19 mouse cellular contexts compared by ENCODE assay signal in genomic region chrX:157329821-157330220, GRCm38 (mm10).
DNase-seq lines count a peak whose midpoint lies in the region; ATAC-seq and TF ChIP-seq lines count a peak whose summit lies in the region.
"Had no signal": no experiment of that assay in that cellular context is flagged by ENCODE, and none has a peak within 500 bp of the region (broad histone marks: within the 10 kb centered on the region; RNA-seq: fewer than 3 reads in every experiment).

No protein-coding gene starts in this region.

- no peaks in the 10 kb centered on the region for H3K4me1 ChIP-seq in midbrain, postnatal 0 days (ENCODE audit: insufficient read depth, low read length)
- H3K4me1 ChIP-seq in midbrain, embryonic 15.5 days = no peaks in the 10 kb centered on the region
- H3K4me1 ChIP-seq: embryonic facial prominence, embryonic 12.5 days; forebrain, embryonic 12.5 days; heart, embryonic 15.5 days; hindbrain, embryonic 10.5 days; hindbrain, embryonic 15.5 days had no signal

- no peaks in the 10 kb centered on the region for H3K36me3 ChIP-seq in midbrain, postnatal 0 days (ENCODE audit: insufficient read depth, low read length)
- H3K36me3 ChIP-seq in midbrain, embryonic 15.5 days (replicated peaks) = no peaks in the 10 kb centered on the region
- H3K36me3 ChIP-seq: embryonic facial prominence, embryonic 12.5 days; forebrain, embryonic 12.5 days; heart, embryonic 15.5 days; hindbrain, embryonic 10.5 days; hindbrain, embryonic 15.5 days had no signal

- no peak for ATAC-seq in midbrain, postnatal 0 days (ENCODE audit: low FRiP score)
- ATAC-seq in midbrain, embryonic 15.5 days (replicated peaks) = no peak
- ATAC-seq: forebrain, embryonic 16.5 days; inflammation-experienced regulatory T-cells, adult 6 months had no signal

- H3K9ac ChIP-seq in midbrain, postnatal 0 days (replicated peaks; ENCODE audit: low read length, poor library complexity, severe bottlenecking) = no peak overlapping the region
- no peak overlapping the region for H3K9ac ChIP-seq in midbrain, embryonic 15.5 days
- H3K9ac ChIP-seq: embryonic facial prominence, embryonic 12.5 days; forebrain, embryonic 12.5 days; heart, embryonic 15.5 days; hindbrain, embryonic 15.5 days had no signal

- H3K9me3 ChIP-seq in midbrain, postnatal 0 days (ENCODE audit: low read length) = no peaks in the 10 kb centered on the region
- H3K9me3 ChIP-seq in midbrain, embryonic 15.5 days = no peaks in the 10 kb centered on the region
- H3K9me3 ChIP-seq: embryonic facial prominence, embryonic 12.5 days; forebrain, embryonic 12.5 days; heart, embryonic 15.5 days; hindbrain, embryonic 10.5 days; hindbrain, embryonic 15.5 days had no signal

- H3K27me3 ChIP-seq in midbrain, postnatal 0 days (ENCODE audit: insufficient read depth, low read length) = no peaks in the 10 kb centered on the region
- H3K27me3 ChIP-seq in midbrain, embryonic 15.5 days (replicated peaks) = no peaks in the 10 kb centered on the region
- H3K27me3 ChIP-seq: CH12.LX; embryonic facial prominence, embryonic 12.5 days; forebrain, embryonic 12.5 days; heart, embryonic 15.5 days; hindbrain, embryonic 15.5 days had no signal

- no peak overlapping the region for H3K4me3 ChIP-seq in midbrain, postnatal 0 days (ENCODE audit: low read depth, low read length)
- no peak overlapping the region for H3K4me3 ChIP-seq in midbrain, embryonic 15.5 days
- H3K4me3 ChIP-seq: embryonic facial prominence, embryonic 12.5 days; forebrain, embryonic 12.5 days; heart, adult 2 months; heart, embryonic 15.5 days; hindbrain, embryonic 10.5 days; hindbrain, embryonic 15.5 days had no signal

- H3K4me2 ChIP-seq in midbrain, postnatal 0 days (ENCODE audit: low read depth, low read length, poor library complexity, severe bottlenecking) = no peak overlapping the region
- H3K4me2 ChIP-seq in midbrain, embryonic 15.5 days = no peak overlapping the region
- H3K4me2 ChIP-seq: embryonic facial prominence, embryonic 12.5 days; forebrain, embryonic 12.5 days; heart, embryonic 11.5 days; heart, embryonic 15.5 days; hindbrain, embryonic 15.5 days had no signal

- WGBS in midbrain, postnatal 0 days = 84% methylated on average over 3 of the region's 3 CpGs
- WGBS in midbrain, embryonic 15.5 days = 79% methylated on average over 3 of the region's 3 CpGs

- DNase-seq in cerebellum, postnatal 14 days = peak; percentile 60 to 63
- no peak for DNase-seq in cerebellum, adult 9-10 months
- peak; percentile 9 to 59 for DNase-seq in layer of hippocampus, postnatal 14 days (ENCODE audit: low spot score in 2 of 2)
- DNase-seq in layer of hippocampus, adult 9-10 months (ENCODE audit: low spot score) = no peak
- peak; percentile 8 for DNase-seq in midbrain, postnatal 0 days (ENCODE audit: low spot score)
- DNase-seq: adrenal gland, adult 2 months; adrenal gland, postnatal 25 days; gastrocnemius, postnatal 14 days; heart, adult 2 months had no signal

- H3K27ac ChIP-seq in midbrain, postnatal 0 days (ENCODE audit: low read depth, low read length) = no peak overlapping the region
- H3K27ac ChIP-seq in midbrain, embryonic 15.5 days = no peak overlapping the region
- H3K27ac ChIP-seq: embryonic facial prominence, embryonic 12.5 days; forebrain, embryonic 12.5 days; heart, adult 2 months; heart, embryonic 15.5 days; hindbrain, embryonic 10.5 days; hindbrain, embryonic 15.5 days had no signal

- no peak for TF ChIP-seq CTCF in midbrain, postnatal 0 days (IDR thresholded peaks at IDR 0.05)

Comparison
In these comparisons a context has a peak if more than half of its experiments do, and no peak if none do; other contexts are left out.
1. DNase-seq: peak in cerebellum, postnatal 14 days (2 of 2), layer of hippocampus, postnatal 14 days (2 of 2) and midbrain, postnatal 0 days (single experiment); none in cerebellum, adult 9-10 months (single experiment) and layer of hippocampus, adult 9-10 months (single experiment).